ENCODE assay signal across 9 mouse cellular contexts in genomic region chr4:136283783-136284182, GRCm38 (mm10). TPM values are rescaled to one million over a fixed set of nuclear protein-coding genes. Genes with fewer than 3 reads are reported as not detected.
DNase-seq lines count a peak whose midpoint lies in the region; ATAC-seq and TF ChIP-seq lines count a peak whose summit lies in the region.
"Had no signal": no experiment of that assay in that cellular context is flagged by ENCODE, and none has a peak within 500 bp of the region (broad histone marks: within the 10 kb centered on the region; RNA-seq: fewer than 3 reads in every experiment).

No protein-coding gene starts in this region.

- H3K4me2 ChIP-seq in heart, embryonic 16.5 days (ENCODE audit: low read depth, low read length) = peak overlapping the region; percentile 93
- H3K4me2 ChIP-seq in midbrain, embryonic 16.5 days (ENCODE audit: low read length) = peak overlapping the region; percentile 65

- H3K27me3 ChIP-seq in heart, embryonic 16.5 days (ENCODE audit: control insufficient read depth, insufficient read depth, low read length) = no peaks in the 10 kb centered on the region
- H3K27me3 ChIP-seq in midbrain, embryonic 16.5 days (ENCODE audit: control insufficient read depth, insufficient read depth, low read depth, low read length) = no peaks in the 10 kb centered on the region

- H3K4me1 ChIP-seq in heart, embryonic 16.5 days (ENCODE audit: control insufficient read depth, insufficient read depth, low read length) = peaks cover 35% of the 10 kb centered on the region
- peaks cover 33% of the 10 kb centered on the region for H3K4me1 ChIP-seq in midbrain, embryonic 16.5 days (ENCODE audit: control insufficient read depth, insufficient read depth, low read length)

- no peak overlapping the region; the same call in 1 of the 2 replicates for H3K9ac ChIP-seq in heart, embryonic 16.5 days (ENCODE audit: low read length)
- peak overlapping the region; percentile 69; the same call in 1 of the 2 replicates for H3K9ac ChIP-seq in midbrain, embryonic 16.5 days (ENCODE audit: low read depth, low read length)

- no peak for TF ChIP-seq CTCF in layer of hippocampus, adult 2 months (conservative IDR thresholded peaks at IDR 0.05)

- no peak for DNase-seq in layer of hippocampus, adult 2 months (ENCODE audit: low spot score in 2 of 2)
- DNase-seq in layer of hippocampus, postnatal 10 days (ENCODE audit: low spot score in 2 of 2) = no peak
- peak; percentile 54 to 61 for DNase-seq in cerebellum, postnatal 14 days
- no peak for DNase-seq in testis, postnatal 10 days (ENCODE audit: low spot score)
- DNase-seq in left cerebral cortex, adult 8-10 months (ENCODE audit: low spot score in 2 of 2) = no peak

- H3K36me3 ChIP-seq in heart, embryonic 16.5 days (ENCODE audit: control insufficient read depth, insufficient read depth) = peaks cover 17% of the 10 kb centered on the region
- peaks cover 6% of the 10 kb centered on the region; the same call in 1 of the 2 replicates for H3K36me3 ChIP-seq in midbrain, embryonic 16.5 days (ENCODE audit: control insufficient read depth, insufficient read depth, low read length)

- ATAC-seq in heart, embryonic 16.5 days (replicated peaks; ENCODE audit: extremely low read depth, insufficient read depth, low FRiP score) = no peak
- peak; percentile 43; the same call in 1 of the 2 replicates for ATAC-seq in midbrain, embryonic 16.5 days
- ATAC-seq in activated CD4-positive, CD25-positive, alpha-beta regulatory T cell, adult 4 months = no peak

- peak overlapping the region; percentile 92; the same call in 1 of the 2 replicates for H3K4me3 ChIP-seq in layer of hippocampus, adult 2 months
- H3K4me3 ChIP-seq in heart, embryonic 16.5 days (ENCODE audit: low read length) = no peak overlapping the region; the same call in 1 of the 2 replicates
- H3K4me3 ChIP-seq in midbrain, embryonic 16.5 days (ENCODE audit: low read depth, low read length) = peak overlapping the region; percentile 60; the same call in 1 of the 2 replicates

- H3K9me3 ChIP-seq in heart, embryonic 16.5 days (replicated peaks; ENCODE audit: control insufficient read depth, low read length) = peaks cover 4% of the 10 kb centered on the region
- H3K9me3 ChIP-seq in midbrain, embryonic 16.5 days (replicated peaks; ENCODE audit: control insufficient read depth, low read length, poor library complexity, severe bottlenecking) = no peaks in the 10 kb centered on the region; the same call in 1 of the 2 replicates

- H3K27ac ChIP-seq in layer of hippocampus, adult 2 months = peak overlapping the region; percentile 98
- H3K27ac ChIP-seq in heart, embryonic 16.5 days (ENCODE audit: low read length) = peak overlapping the region; percentile 95
- peak overlapping the region; percentile 94 for H3K27ac ChIP-seq in midbrain, embryonic 16.5 days (ENCODE audit: low read length)

- 38% methylated on average over 2 of the region's 2 CpGs for WGBS in heart, embryonic 16.5 days
- WGBS in midbrain, embryonic 16.5 days = 16% methylated on average over 2 of the region's 2 CpGs

RNA-seq across cellular contexts. Expression of gene Zfp46, which starts 0.7 kb away (rescaled TPM):
- total RNA-seq in layer of hippocampus, adult 2 months (2021) = 10 to 100 TPM; 44.2 to 49.0 TPM
- total RNA-seq in layer of hippocampus, postnatal 10 days (2021) = 10 to 100 TPM; 88.7 to 93.8 TPM
- polyA plus RNA-seq in heart, embryonic 16.5 days (2015; fragmentation: Nextera tagmentation; extraction: Ambion mirVana) = 20.0 and 22.0 TPM in 2 replicates
- 42.8 and 43.3 TPM in 2 replicates for polyA plus RNA-seq in midbrain, embryonic 16.5 days (2015; fragmentation: Nextera tagmentation; extraction: Ambion mirVana)
- 1 to 10 TPM; 9.4 to 9.5 TPM for polyA plus RNA-seq in activated CD4-positive, CD25-positive, alpha-beta regulatory T cell, adult 4 months (2017; shearing (Covaris generic))
- 10 to 100 TPM; 42.5 to 54.8 (median 50.8) TPM for total RNA-seq in left cerebral cortex, adult 8-10 months (2022)

RNA-seq across cellular contexts. Expression of gene Hnrnpr, which starts 27.0 kb away (rescaled TPM):
- total RNA-seq in layer of hippocampus, adult 2 months (2021) = 100 to 1,000 TPM in 1 of 2 experiments, 10 to 100 TPM in 1; 91.6 to 102 TPM
- 100 to 1,000 TPM; 115 TPM for total RNA-seq in layer of hippocampus, postnatal 10 days (2021)
- polyA plus RNA-seq in heart, embryonic 16.5 days (2015; fragmentation: Nextera tagmentation; extraction: Ambion mirVana) = 95.6 and 95.8 TPM in 2 replicates
- polyA plus RNA-seq in midbrain, embryonic 16.5 days (2015; fragmentation: Nextera tagmentation; extraction: Ambion mirVana) = 194 and 206 TPM in 2 replicates
- polyA plus RNA-seq in activated CD4-positive, CD25-positive, alpha-beta regulatory T cell, adult 4 months (2017; shearing (Covaris generic)) = 10 to 100 TPM; 80.8 to 97.7 TPM
- total RNA-seq in left cerebral cortex, adult 8-10 months (2022) = 10 to 100 TPM; 78.9 to 93.4 (median 89.9) TPM

RNA-seq across cellular contexts. Expression of gene Tcea3, which starts 36.3 kb away (rescaled TPM):
- total RNA-seq in layer of hippocampus, adult 2 months (2021) = not detected
- under 1 TPM; 0.55 to 0.89 TPM for total RNA-seq in layer of hippocampus, postnatal 10 days (2021)
- 54.9 and 57.5 TPM in 2 replicates for polyA plus RNA-seq in heart, embryonic 16.5 days (2015; fragmentation: Nextera tagmentation; extraction: Ambion mirVana)
- 0.67 and 1.2 TPM in 2 replicates for polyA plus RNA-seq in midbrain, embryonic 16.5 days (2015; fragmentation: Nextera tagmentation; extraction: Ambion mirVana)
- under 1 TPM in 1 of 2 experiments, not detected in 1; 0.58 TPM for polyA plus RNA-seq in activated CD4-positive, CD25-positive, alpha-beta regulatory T cell, adult 4 months (2017; shearing (Covaris generic))
- under 1 TPM; 0.52 to 0.93 (median 0.70) TPM for total RNA-seq in left cerebral cortex, adult 8-10 months (2022)
- total RNA-seq: hematopoietic stem cell, adult 5-6 weeks had no signal

Comparison
In these comparisons a context has a peak if more than half of its experiments do, and no peak if none do; other contexts are left out.
1. DNase-seq: peak in cerebellum, postnatal 14 days (2 of 2); none in layer of hippocampus, adult 2 months (0 of 2), layer of hippocampus, postnatal 10 days (0 of 2), testis, postnatal 10 days (single experiment) and left cerebral cortex, adult 8-10 months (0 of 2).
2. Peak in every context shown above with its lines, with median percentiles within 50 percentile points of each other: H3K27ac ChIP-seq.